Mouse (Mus musculus): ENCODE results near the gene Inka1.
"Not testable (repeated sequence)": the region's sequence is repeated elsewhere in the genome, so short reads cannot be mapped to it uniquely, and the experiment has no call there.

Gene Inka1

DNA sequence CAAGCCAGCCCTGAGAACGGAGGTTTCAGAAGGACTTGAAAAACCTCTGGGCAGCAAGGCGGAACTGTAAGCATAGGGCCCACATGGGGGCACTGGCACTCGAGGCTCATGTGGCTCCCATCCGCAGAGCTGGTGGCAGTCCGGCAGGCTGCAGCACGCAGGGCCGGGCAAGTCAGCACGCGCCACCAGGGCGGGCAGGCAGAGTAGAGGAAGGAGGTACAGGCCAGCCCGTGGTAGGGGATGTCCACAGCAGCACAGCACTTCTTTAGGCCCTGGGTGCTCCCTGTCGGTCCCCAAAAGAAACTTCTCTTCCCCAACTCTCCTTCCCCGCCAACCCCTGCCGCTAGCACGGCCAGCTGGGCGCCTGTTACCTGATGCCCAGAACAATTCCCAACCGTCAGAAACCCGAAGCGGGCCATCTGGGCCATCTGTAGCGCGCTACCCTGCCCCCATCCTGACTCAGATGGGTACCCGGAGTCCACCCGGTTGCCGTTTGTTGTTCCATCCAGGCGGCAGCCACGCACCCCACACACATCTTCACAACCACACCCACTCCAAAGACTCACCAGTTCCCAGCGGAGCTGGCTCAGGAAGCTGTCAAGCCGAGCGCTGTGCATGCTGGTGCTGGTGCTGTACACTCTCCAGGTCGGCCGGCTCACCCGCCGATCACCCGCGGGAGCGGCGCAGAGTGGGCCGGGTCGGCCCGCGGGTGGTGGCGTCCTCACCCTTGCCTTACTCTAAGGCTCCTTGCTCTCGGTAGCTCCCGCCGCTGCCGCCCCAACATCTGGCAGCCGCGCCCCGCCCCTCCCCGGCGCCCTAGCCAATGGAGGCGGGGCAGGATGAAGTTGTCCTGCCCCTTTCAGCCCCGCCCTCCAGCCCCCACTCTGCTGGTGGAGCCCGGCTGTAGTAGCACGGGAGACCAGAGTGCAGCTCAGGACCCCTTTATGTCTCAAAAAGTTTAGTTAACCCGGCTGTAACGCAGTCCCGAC is at the start of gene Inka1:
TSS of gene Inka1 (minus strand) at position 749 of the 989 bp plus-strand sequence.
- DNase-seq (ENCODE audit: low spot score): peak; percentile 85

DNA sequence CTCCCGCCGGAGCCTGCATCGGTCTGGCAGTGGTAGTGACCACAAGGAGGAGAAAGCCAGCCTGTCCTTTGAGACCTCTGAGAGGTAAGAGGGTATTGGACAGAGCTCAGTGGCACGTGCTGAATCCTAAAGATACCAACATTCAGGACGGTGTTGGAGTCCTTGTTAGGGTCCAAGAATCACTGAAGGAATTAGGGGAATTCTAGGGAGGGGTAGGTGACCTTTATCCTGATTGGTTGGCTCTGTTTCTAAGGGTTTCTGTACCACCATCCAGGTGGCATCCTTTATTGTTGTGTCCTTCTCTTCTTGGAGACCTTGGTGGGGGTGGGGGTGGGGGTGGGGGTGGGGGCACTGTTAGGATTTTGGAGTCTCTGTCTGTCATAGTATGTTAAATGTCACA is 46.4 kb upstream of the Inka1 start:
- DNase-seq (ENCODE audit: low spot score): no peak

DNA sequence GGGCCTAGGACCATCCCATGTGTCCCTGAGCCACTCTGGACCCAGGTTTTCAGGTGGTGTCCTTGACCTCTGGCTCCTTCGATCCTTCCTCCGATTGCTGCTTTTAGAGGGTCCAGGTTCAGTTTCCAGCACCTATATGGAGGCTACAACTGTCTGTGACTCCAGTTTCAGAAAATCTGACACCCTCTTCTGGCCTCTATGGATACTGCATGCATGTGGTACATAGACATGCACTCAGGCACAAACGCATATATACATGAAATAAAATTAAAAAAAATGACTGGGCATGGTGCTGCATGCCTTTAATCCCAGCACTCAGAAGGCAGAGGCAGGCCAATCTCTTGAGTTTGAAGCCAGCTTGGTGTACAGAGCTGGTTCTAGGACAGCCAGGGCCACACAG is 42.2 kb upstream of the Inka1 start:
- DNase-seq (ENCODE audit: low spot score): no peak

DNA sequence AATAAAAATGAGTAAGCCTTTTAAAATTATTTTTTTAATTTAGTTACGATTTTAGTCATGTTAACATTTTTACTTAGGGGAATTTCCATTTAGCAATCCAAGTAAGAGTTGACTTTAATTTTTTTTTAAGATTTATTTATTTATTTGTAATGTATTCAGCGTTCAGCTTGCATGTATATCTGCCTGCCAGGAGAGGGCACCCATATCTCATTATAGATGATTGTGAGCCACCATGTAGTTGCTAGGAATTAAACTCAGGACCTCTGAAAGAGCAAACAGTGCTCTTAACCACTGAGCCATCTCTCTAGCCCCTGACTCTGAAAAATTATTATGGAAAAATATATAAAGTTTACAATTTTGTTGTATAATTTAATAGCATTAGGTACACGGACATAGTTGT is 40.9 kb upstream of the Inka1 start:
- no peak for DNase-seq (ENCODE audit: low spot score)

DNA sequence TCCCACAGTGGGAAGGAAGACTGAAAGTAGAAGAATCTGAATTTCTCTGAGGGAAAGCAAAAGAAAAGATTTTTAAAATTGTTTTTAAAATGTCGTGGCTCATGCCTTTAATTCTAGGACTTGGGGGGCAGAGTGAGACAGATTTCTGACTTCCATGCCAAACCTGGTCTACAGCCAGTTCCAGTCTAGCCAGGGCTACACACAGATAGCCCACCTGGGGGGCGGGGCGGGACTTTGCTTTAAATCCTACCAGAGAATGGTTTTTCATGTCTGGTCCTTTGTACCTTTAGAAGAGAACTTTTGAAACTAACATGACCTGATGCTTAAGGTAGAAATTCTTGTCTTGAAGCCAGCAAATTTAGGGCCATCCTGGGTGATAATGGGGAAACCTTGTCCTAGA is 37.5 kb upstream of the Inka1 start:
- DNase-seq (ENCODE audit: low spot score): no peak

DNA sequence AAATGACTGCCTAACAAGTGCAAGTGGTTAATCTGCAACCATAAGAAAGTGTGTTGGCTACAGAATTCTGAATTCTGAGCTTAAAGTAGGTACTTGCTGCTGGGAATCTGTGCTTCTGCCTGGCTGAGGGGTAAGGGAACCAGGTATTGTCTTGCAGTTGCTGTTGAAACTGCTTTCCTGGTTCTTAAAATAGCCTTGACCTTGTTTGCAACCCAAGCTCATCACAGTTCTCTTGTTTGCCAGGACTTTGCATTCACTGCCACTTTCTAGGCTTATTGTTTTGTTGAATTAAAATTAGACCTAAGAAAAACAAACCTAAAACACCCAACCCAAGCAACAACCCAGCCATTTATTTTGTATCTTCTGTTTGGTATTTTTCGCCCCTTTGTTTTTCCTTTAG is 35.1 kb upstream of the Inka1 start:
- no peak for DNase-seq (ENCODE audit: low spot score)

DNA sequence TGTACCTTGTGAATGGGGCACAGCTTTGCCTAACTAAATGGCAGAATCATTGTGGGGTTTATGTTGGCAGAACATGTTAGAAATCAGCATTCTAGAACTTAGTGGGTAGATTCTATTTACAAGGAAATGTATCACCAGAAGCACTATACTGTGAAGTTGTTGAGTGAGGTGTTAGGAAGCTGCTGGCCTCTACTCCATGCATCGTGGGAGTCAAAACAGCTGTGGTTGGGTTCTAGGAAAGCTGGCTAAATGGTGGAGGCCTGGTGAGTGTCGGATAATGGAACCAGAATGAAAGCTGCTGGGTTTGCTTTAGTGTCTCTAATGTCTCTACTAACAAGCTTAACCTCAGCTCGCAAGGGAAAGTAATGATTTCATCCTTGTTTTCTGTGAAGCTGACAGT is 31.4 kb upstream of the Inka1 start:
- no peak for DNase-seq (ENCODE audit: low spot score)

DNA sequence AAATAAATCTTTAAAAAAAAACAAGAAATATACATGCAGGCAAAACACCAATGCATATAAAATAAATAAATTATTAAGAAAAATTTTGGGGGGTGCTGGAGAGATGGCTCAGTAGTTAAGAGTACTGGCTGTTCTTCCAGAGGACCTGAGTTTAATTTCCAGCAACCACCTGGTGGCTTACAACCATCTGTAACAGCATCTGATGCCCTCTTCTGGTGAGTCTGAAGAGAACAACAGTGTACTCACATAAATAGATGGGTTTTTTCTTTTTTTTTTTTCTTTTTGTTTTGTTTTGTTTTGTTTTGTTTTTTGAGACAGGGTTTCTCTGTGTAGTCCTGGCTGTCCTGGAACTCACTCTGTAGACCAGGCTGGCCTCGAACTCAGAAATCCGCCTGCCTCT is 27.9 kb upstream of the Inka1 start:
- DNase-seq (ENCODE audit: low spot score): not testable (repeated sequence)

DNA sequence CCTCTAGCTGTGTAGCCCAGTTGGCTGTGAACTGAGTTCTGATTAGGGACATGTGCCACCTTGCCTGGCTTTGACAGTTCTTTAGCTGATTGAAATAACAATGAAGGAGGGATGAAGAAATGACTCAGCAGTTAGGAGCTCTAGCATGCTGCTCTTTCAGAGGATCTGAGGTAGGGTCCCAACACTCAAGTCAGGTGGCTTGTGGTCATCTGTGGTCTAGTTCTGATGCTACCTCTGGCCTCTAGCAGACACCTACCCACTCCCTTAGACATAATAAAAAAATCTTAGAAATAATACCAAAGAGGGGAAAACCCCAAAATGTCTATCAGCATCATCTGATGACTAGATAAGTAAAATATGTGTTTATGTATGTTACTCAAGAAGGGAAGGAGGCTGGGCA is 24.7 kb upstream of the Inka1 start:
- DNase-seq (ENCODE audit: low spot score): no peak

DNA sequence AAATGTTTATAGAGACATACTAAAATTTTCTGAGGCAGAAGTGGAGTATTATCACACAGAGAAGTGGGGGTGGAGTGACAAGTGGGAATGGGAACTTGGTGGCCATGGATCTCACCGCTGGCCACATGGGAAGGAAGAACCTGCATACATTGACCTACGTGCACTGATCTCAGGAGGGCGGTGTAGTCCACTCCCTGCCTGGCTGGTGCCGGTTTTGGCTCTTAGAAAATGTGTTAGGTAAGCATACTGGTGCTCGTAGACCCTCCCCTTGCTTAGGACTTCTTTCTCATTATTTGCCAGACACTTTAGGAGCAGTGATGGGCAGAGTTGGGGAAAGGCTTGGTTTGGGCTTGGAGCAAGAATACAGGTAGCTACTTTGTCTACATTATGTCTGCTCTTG is 22.4 kb upstream of the Inka1 start:
- no peak for DNase-seq (ENCODE audit: low spot score)

DNA sequence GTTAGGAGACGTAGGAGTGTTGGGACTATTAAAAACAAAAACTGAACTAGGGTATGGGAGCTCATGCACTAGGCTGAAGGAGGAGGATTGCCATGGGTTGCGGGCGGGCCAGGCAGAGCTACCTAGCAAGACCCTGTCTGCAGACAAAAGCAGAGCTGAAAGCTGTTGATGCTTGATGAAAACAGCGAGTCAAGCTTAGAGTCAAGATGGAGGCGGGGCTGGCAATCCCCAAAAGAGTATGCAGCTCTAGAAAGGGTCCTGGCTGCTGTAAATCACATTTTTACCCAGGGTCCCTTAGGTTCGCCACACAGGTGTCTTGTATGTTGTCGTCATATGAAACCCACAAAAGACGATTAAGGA is 17.8 kb upstream of the Inka1 start:
- peak; percentile 36 for DNase-seq (ENCODE audit: low spot score)

DNA sequence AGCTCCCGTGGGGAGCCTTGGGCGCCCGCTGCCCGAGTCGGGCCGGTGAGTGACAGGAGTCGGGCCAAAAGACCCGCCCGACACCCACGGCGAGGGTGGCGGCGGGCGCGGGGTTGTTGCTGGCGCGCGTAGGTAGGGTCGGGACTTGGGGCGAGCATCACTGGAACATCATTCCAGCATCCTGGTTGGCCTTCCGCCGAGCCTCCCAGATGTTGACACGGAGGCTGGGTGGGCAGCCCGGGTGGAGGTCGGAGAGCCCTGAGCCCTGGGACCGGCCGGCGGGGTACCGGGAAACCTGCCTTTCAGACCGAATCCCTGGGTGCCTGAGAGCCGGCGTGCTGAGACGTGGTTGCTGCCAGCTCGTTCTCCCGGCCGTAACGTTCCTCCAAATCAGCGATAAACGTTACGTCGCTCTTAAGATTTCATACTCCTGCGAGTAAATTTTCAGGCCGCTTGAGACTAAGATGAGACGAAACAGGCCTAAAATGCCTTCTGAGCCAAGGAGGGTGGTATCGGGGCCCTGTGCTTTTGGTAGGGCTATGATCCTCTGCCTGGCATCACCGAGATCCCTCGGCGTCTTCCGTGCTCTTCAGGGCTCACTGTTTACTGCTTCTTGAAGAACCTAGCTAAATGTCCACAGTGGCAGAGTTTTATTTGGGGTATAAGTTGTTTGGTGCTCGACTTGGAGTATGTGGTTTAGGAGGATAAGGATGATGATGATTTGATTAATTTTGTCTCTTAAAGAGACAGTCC is 17.3 kb upstream of the Inka1 start:
- peak; percentile 44 for DNase-seq (ENCODE audit: low spot score)

DNA sequence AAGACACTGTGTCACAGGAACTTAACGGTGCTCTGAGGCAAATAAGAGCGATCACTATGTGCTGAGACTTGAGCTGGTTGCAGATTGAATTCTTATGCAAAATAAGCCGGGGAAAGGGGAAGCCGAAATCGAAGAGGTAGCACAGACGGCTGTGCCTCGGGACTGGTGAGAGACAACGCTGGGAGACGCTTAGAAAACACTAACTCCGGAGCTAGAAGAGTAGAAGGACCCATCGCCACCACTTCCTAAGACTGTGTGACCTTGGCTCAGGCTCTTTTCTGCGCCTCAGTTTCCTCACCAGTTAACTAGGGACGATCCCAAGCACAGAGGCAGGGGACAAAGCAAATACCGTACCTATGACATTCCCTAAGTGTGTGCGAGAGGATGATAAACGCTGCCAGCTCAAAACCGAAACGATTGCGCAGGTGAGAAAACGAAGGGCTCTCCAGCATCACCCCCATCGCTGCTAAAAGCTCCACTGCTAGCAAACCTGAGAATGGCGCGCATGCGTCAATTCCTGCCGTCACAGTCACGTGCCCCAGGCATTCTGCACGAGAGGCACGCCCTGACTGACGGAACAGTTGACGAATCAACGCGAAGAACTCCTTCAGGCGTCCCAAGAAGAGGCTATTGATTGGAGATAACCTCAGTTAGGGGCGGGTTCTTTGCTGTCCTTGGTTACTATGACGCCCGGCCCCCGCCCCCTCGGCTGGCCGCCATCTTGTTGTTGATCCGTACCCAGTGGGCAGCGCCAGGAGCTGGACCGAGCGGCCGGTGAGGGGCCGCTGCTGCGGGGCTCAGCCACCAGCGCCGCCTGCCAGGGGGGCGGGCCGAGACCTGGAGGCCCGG is 16.5 kb upstream of the Inka1 start, which contains the start of gene Ip6k1:
TSS of gene Ip6k1 (plus strand) at position 580 of the 849 bp plus-strand sequence.
- DNase-seq (ENCODE audit: low spot score): peak; percentile 100

DNA sequence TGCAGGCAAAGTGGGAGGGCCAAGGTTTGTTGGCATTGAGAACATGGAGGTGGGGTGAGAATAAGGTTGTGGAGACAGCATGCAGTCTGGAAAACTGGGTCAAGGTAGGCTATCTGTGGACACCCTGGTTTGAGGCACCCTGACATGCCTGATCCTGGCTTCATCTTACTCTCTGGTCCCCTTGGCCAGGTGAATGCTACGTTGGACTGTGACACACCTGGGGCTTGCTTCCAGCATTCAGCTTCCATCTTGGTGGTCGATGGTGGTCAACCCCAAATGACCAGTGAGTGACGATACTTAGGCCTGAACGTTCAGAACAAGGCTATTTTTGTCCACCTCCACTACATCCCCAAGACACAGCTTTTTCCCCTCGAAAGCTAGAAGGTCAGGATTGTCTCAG is 10.4 kb upstream of the Inka1 start, which contains the start of gene Gm20662:
TSS of gene Gm20662 (plus strand) at position 301 of the 400 bp plus-strand sequence.
- DNase-seq (ENCODE audit: low spot score): no peak

DNA sequence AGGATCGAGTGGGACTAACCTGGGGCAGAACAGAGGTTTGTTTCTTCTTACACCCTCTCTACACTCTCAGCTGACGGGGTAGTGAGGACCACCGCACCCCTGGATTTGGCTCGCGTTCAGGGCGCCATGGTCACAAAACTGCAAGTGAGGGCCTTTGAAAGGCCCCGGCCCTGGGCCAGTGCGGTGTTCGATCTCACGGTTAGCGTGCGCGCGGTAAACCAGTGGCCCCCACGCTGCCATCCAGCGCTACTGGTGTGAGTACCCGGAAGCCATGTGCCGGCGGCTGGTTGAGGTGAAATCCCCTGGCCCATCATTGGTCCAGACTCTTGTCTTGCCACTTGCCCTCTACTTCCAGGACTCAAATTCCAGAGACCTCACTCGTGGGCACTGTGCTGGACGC is 9.8 kb upstream of the Inka1 start:
- no peak for DNase-seq (ENCODE audit: low spot score)

DNA sequence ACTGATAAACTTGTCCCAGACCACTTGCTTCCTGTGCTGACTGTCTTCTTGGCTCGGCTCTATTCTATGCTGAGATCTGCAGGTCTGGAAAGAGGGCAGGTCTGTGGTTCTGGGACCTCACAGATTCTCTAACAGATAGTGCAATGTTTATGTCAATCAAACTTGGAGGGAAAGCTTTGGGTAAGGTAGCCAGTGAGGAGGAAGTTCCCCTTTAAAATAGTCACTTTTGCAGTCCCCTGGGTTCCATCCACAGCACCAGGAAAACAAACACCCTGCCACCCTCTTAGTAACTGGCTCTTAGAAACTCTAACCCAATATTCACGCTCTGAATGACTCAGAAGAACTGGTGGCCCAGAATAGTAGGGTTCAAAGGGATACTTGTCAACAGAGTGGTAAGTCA is 8.8 kb upstream of the Inka1 start:
- DNase-seq (ENCODE audit: low spot score): no peak

DNA sequence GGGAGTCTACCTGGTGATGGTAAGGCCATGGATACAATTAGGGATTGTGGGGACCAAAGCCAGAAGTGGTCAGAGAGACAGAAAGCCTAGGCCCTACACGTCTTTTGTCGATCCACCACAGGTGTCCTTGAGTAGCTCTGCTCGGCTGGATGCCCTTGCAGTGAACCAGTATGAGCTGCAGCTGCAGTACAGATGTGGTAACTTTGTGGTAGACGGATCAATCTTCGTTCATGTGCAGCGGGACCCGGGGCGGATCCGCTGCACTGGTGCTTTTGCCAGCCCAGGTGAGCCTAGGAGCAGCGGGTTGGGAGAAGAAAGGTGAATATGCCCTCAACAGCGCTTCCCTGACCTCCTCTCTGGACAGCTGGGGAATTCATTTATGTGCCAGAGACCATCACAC is 7.3 kb upstream of the Inka1 start:
- no peak for DNase-seq (ENCODE audit: low spot score)

DNA sequence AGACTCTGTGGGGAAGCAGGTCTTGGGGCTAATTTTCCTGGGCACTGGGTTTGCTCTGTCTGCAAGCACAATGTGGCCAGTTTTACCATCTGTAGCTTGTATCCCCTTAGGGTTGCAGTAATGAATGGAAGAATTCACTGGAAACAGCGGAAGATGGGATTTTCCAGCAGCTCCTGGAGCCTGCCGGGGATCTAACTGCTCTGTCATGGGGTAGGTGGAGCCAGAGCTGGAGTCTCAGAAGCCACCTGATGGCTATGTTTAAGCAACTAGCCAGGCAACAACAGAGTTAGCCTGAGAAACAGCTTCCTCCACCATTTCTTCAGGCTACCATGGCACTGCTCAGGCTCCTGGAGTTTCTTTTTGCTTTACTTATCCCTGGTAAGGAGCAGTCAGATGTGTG is 6.5 kb upstream of the Inka1 start, which contains the start of gene Cdhr4:
TSS of gene Cdhr4 (plus strand) at position 301 of the 400 bp plus-strand sequence.
- DNase-seq (ENCODE audit: low spot score): no peak

DNA sequence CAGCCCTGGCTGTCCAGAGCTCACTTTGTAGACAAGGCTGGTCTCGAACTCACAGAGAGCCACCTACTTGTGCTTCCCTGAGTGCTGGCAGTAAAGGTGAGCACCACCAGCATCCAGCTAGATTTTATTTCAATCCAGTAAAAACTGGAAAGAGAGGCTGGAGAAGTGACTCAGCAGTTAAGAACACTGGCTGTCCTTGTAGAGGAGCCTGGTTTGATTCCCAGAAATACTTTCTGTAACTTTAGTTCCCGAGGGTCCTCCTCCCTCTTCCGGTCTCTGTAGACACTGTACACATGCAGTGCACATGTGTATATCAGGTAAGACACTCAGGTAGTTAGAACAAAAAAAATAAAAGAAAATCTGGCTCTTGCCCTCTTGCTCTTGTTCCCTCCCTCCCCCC is 2.3 kb upstream of the Inka1 start:
- DNase-seq (ENCODE audit: low spot score): no peak

DNA sequence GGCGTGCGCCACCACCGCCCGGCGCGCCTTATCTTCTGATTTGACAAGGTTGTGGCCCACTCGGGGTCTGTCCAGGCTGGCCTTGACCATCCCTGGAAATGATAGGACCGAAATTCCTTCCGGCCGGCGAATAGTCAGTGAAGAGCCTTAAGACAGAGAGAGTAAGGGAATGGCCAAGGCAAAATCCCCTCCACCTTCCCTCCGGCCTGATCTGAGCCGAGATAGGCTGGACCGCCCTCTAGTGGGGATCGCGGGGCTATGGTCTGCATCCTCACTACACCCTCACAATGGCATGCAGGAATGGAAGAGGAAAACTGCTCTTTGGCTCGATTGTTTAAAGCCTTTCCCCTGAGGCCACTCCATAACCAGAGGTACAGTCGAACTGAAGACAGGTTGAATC is 697 bp upstream of the Inka1 start:
- peak; percentile 85 for DNase-seq (ENCODE audit: low spot score)

DNA sequence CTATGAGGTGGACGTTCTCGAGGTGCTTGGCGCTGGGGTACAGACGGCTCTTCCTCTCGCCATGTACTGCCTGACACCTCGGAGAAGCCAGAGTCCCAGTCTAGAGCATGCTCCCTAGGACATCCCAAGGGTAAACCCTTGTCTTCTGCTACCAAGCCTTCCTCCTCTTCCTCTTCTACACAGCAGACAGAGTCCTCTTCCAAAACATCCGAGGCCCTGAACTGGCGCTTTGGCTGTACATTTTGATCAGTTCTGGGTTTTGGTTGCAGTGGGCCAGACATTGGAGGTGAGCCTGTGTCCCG is 974 bp downstream of the Inka1 start:
- no peak for DNase-seq (ENCODE audit: low spot score)

DNA sequence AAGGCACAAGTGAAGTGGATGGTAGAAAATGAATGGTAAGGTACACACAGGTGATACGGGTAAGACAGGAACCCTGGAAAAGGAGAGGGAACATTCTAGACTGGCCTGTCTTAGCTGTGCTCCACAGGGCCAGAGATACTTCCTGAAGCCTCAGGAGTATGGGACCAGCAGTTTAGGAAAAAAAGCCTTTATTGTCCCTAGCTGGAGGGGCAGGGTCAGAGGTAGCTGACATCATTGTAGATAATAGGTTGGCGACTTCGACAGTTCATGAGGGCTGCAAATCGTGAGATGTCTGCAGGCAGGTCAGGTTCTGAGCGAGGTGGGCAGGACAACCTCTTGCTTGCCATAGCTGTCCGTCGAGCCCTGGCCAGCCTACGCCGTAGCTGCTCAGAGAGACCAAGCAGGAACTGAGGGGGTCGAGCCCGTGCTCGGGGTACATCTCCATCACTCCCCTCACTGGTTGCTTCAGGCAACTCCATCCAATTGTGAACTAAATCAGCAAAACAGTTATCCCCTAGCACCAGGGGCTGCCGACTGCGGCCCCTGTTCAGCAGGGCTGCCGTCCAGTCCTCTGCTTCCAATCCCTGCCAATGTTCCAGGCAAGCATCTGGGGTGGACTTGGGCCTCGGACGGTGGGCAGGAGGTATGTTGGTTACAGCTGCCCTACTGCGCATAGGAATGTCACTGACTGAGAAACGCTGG is 1.5 kb downstream of the Inka1 start:
- no peak for DNase-seq (ENCODE audit: low spot score)
